Mouse (Mus musculus) olfactory bulb, adult 2 months (tissue): ENCODE results near the gene Fkbp15.

Source experiments
- CTCF ChIP-seq: fragments of 200-500 bp; IDR thresholded peaks from 2 replicates; pipeline ENCODE4 v1.5.1; 2012; ENCODE audit warnings: low read depth, mild to moderate bottlenecking, low read length, moderate library complexity; ENCODE audit not compliant: insufficient read depth
- POLR2A ChIP-seq: fragments of 200-500 bp; IDR thresholded peaks from 2 replicates; pipeline ENCODE4 v1.6.1; 2012; ENCODE audit warnings: mild to moderate bottlenecking, low read depth, low read length, moderate library complexity; ENCODE audit not compliant: insufficient read depth

DNA sequence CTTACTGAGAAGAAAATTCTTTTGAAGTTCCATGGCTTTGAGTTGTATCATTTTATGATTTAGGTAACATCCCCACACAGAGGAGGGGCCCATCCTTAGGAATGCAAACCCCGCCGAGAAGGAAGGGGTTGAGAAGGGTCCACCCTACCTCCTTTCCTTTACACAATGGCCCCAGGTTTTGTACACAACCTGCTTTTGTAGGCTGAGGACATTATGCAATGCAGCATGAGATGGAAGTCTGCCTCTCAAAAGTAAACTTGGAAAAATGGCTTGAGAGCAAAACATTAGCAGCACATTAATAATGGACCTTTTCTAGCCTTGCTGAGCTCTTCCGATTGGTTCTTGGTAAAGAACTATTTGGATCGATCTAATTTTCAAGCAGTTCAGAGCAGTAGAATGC is 5.9 kb upstream of the Fkbp15 start:
- TF ChIP-seq CTCF (no peak), POLR2A (no peak)
